Mouse (Mus musculus): ENCODE measurements around the gene Ifit3. TPM values are rescaled to one million over a fixed set of nuclear protein-coding genes. Genes with fewer than 3 reads are reported as not detected.

The Ifit3 gene
- total RNA-seq, 2 experiments from 2014 or later: 4.5 to 4.7 TPM

DNA sequence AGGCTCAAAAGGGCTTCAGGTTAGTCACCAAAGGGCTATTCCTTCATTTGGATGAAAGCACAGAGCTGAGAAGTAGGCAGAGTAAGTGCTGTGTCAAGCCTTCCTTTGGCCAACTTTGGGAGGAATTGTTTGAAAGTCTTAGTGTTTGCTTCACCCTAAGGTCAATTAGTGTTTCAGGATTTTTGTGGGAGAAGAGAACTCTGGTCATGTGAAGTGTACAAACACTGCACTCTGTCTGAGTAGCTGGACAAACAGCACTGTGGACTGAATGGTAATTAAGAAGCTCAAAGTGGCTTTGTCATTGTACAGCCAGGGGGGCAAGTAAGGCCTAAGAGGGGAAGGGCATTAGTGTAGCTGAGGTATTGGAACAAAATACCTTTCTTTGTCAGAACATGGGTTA lies 48.2 kb downstream of the Ifit3 start:
- H3K4me3 ChIP-seq: no peak overlapping the region
- intact Hi-C loops (cut with DNase I): no loop called here
- no peak overlapping the region for H3K27ac ChIP-seq
- no peak for TF ChIP-seq CTCF (IDR thresholded peaks at IDR 0.05)
- no peak for DNase-seq (ENCODE audit: extremely low spot score in 1 of 2, low spot score in 2 of 2)

DNA sequence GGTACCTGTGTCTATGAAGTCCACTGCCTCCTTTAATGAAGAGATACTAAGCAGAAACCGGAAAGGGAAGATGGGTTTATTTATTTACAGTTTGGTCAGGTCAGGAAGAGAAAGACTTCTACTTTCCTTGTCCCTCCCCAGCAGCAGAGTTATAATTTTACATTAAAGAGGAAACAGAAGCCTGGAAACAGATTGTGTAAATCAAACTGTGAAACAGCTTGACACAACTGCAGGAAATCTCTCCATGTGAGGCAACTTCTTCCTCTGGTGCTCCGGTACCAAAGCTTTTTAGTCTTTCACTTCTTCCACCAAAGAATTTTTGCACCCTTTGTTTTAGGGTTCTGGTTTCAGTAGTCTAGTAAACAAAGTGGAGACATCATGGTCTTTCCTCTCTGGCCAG lies 50.2 kb downstream of the Ifit3 start:
- no peak for DNase-seq (ENCODE audit: extremely low spot score in 1 of 2, low spot score in 2 of 2)
- intact Hi-C loops (cut with DNase I): no loop called here
- TF ChIP-seq CTCF (IDR thresholded peaks at IDR 0.05): no peak
- no peak overlapping the region for H3K4me3 ChIP-seq
- H3K27ac ChIP-seq: no peak overlapping the region

DNA sequence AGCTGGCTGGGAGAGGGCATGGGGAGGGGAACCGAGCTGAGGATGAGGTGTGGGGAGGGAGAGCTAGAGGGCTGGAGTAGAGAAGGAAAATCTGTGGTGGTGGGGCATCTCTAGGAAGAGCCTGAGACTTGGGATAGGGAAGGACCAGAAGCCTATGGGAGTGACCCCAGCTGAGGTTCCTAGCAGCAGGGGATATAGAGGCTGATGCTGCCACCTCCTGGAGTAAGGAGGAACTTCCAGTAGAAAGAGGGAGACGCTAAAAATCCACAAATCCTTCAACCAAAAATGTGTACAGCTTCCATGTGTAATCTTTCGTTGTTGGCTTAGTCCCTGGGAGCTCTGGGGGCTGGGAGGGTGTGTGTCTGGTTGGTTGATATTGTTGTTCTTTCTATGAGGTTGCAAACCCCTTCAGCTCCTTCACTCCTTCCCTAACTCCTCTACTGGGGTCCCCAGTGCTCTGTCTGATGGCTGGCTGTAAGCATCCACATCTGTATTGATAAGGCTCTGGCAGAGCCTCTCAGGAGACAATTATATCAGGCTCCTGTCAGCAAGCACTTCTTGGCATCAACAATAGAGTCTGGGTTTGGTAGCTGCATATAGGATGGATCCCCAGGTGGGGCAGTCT lies 53.7 kb downstream of the Ifit3 start:
- Histone ChIP-seq H3K27ac (no peak overlapping the region), H3K4me3 (no peak overlapping the region)
- DNase-seq (ENCODE audit: extremely low spot score in 1 of 2, low spot score in 2 of 2): peak; percentile 39 to 65
- peak; percentile 87 for TF ChIP-seq CTCF (IDR thresholded peaks at IDR 0.05)
- intact Hi-C loops (cut with DNase I): loop anchor here (1.0 to 5.0 kb wide), 4 partner anchors 89 to 395 kb away; no protein-coding TSS in a partner anchor

Other genes with a start within 250 kb of the Ifit3 start
- gene Ch25h, start 108.4 kb upstream of the Ifit3 start, total RNA-seq (2021): under 1 TPM; 0.58 to 0.75 TPM
- 10 to 100 TPM; 15.3 to 17.5 TPM for gene Lipa, start 56.1 kb upstream of the Ifit3 start, total RNA-seq (2021)
- 1 to 10 TPM; 7.1 to 8.2 TPM for gene Ifit2, start 32.8 kb upstream of the Ifit3 start, total RNA-seq (2021)
- gene Ifit1bl1, start 18.4 kb downstream of the Ifit3 start, total RNA-seq (2021): 1 to 10 TPM; 1.9 to 2.4 TPM
- gene Ifit3b, start 24.4 kb downstream of the Ifit3 start, total RNA-seq (2021): 1 to 10 TPM; 1.9 to 2.8 TPM
- gene Ifit1bl2, start 57.2 kb downstream of the Ifit3 start, total RNA-seq (2021): under 1 TPM; 0.47 to 0.88 TPM
- gene Ifit1, start 57.3 kb downstream of the Ifit3 start, total RNA-seq (2021): 1 to 10 TPM in 1 of 2 experiments, under 1 TPM in 1; 0.61 to 1.1 TPM
- 1 to 10 TPM; 1.8 to 3.5 TPM for gene Slc16a12, start 163.8 kb downstream of the Ifit3 start, total RNA-seq (2021)

Data from left cerebral cortex, adult 2 months (tissue).